ENCODE assay signal across 15 mouse cellular contexts in the genomic region with DNA sequence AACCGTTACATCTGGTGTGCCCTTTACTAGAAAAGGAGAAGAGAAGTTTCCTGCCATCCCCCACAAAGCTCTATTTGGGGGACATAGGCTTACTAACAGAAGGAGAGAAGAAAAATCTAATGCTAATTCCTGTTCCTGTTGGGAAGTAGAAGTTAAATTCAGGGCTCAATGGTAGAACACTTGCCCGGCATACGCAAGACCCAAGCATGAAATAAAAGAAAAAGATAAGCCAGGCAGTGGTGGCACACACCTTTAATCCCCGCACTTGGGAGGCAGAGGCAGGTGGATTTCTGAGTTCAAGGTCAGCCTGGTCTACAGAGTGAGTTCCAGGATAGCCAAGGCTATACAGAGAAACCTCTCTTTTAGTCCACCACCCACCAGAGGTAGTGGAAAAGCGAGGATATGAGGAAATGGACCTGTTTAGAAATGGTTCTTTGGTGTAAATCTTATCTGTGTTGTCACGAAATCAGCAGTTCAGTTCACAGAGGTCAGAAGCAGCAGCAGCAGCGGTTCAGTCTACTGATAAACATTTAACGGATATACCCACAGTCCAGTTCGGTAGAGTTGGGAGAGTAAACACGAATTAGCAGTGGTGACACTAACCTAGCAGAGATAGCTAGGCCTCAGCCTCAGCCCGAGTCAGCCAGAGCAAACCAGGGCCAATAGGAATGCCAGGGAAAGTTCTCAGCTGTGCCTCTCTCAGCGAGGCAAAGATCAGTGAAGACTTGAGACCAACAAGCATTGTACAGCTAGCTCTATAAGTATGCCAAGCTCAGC. TPM values are rescaled to one million over a fixed set of nuclear protein-coding genes. Genes with fewer than 3 reads are reported as not detected.
"Had no signal": no experiment of that assay in that cellular context is flagged by ENCODE, and none has a peak within 500 bp of the region (broad histone marks: within the 10 kb centered on the region; RNA-seq: fewer than 3 reads in every experiment).

No protein-coding gene starts in this region.

- DNase-seq: kidney, adult 11 months; kidney, adult 9 months; kidney, postnatal 36 days; layer of hippocampus, adult 9-11 months; layer of hippocampus, postnatal 36 days; lung, embryonic 14.5 days; right cerebral cortex, postnatal 14 days; thymus, adult 18-20 months; thymus, postnatal 14 days had no signal

- H3K4me1 ChIP-seq: midbrain, embryonic 12.5 days had no signal

- H3K36me3 ChIP-seq: limb, embryonic 15.5 days; liver, embryonic 12.5 days; midbrain, embryonic 12.5 days had no signal

- H3K27me3 ChIP-seq: limb, embryonic 15.5 days; liver, embryonic 12.5 days; midbrain, embryonic 12.5 days had no signal

- H3K4me3 ChIP-seq: limb, embryonic 15.5 days; liver, embryonic 12.5 days; midbrain, embryonic 12.5 days had no signal

- H3K9me3 ChIP-seq: limb, embryonic 15.5 days; liver, embryonic 12.5 days; midbrain, embryonic 12.5 days had no signal

- H3K27ac ChIP-seq: kidney, postnatal 0 days; limb, embryonic 15.5 days; liver, embryonic 12.5 days; midbrain, embryonic 12.5 days had no signal

- ATAC-seq: liver, embryonic 12.5 days; midbrain, embryonic 16.5 days had no signal

RNA-seq across cellular contexts. Expression of gene Sh2d6, which starts 41.7 kb away (rescaled TPM):
- polyA plus RNA-seq: kidney, postnatal 0 days; liver, embryonic 12.5 days; liver, embryonic 16.5 days; lung, embryonic 14.5 days had no signal
